Mouse (Mus musculus) frontal cortex, postnatal 10 days (tissue): ENCODE measurements at regions not wholly inside any gene's neighbourhood (a gene's known extent, or its start where the extent isn't known, plus 50 kb on each side); places are given as distances from the start of the nearest gene placed in this dataset.

Experiments used
- DNase-seq, 2 experiments: peaks; one replicate each; pipeline ENCODE4 v3.0.0; 2022; ENCODE audit warnings: low spot score in 2 of 2, mixed read lengths in 1 of 2

DNA sequence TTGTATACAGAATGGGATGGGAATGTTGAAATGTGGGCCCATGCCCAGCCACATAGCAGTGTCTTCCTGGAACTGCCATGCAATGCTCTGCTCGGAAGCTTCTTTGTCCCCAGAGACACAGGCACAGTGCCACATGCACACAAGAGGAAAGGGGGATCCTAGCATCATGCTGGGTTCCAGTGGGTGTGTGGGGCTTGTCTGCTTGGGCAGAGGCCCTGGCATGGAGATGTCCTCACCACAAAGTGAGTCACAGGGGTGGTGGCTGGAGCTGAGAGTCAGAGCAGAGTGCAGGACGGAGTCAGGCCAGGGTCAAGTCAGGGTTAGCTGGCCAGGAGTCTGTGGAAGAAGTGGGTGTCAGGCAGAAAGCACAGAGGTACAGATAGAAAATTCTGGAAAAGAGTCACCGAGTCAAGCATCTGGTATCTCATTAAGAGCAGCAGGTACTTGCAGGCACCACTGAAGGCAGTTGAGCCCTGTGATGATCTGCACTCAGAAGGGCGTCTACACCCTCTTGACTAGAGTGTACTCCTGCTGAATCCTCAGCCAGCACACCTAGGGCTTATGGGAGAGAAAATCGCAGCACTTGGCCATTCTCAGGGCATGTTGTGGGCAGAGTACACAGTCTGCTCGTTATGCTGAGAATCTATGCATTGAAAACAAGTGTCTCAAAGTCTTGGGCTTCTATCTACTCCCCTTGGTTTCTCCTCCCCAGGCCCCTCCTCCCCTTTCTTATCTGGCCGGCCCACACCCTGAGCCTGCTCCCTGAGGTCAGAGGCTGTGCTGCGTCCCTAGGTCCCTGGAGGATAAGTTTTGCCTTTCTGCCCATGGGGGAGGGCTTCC lies 85.3 kb downstream of the Ackr3 start:
- no peak for DNase-seq

DNA sequence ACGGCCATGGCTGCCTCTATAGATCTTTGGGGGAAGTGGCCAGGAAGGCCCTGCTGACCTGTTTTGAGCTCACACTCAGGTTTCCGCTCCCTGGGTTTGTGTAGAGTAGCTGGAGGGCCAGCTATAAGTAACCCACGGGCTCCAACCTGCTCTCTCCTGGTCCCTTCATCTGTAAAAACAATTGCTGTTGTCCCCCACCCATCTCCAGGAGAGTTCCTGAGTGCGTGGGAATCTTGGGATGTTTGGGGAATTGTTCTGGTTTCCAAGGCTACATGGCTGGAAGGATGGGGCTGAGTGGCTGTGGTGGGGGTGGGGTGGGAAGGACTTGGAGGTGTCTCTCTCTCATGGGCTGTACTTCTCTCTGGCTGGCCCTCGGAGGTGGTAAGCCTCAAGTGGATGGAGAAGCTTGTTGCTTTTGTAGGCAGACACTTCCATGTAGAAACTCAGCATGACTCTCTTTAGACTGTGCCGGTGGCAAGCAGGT lies 86.0 kb downstream of the Ackr3 start:
- DNase-seq: no peak

DNA sequence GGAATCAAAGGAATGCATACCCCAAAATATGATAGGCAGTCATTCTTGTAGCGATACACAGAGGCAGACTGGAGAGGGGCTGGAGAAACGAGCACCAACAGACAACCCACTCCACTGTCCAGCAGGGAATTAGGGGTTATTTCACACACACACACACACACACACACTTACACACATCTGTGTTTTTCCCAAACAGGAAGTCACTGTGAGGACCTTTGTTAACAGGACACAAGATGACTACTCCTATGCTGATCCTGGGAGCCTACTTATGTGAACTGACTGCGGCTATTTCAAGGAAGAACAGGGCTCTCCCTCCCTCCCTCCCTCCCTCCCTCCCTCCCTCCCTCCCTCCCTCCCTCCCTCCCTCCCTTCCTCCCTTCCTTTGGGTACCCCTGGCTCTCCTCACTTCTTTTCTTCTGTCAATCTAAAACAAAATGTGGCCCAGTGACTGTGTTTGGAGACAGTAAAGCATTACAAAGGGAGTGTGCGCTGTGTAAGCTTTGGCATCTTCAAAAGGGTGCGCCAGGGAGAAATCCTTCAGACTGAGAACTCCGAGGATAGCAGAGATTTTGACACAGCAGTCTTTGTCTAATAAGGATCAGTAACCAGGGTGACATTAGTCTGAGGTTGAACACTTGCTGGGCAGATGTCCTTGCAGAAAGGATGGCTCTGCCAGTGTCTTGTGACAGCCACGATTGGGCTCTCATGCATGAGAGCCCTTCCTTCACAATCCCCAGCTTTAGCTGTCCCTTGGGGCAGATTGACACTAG lies 86.8 kb downstream of the Ackr3 start:
- no peak for DNase-seq

DNA sequence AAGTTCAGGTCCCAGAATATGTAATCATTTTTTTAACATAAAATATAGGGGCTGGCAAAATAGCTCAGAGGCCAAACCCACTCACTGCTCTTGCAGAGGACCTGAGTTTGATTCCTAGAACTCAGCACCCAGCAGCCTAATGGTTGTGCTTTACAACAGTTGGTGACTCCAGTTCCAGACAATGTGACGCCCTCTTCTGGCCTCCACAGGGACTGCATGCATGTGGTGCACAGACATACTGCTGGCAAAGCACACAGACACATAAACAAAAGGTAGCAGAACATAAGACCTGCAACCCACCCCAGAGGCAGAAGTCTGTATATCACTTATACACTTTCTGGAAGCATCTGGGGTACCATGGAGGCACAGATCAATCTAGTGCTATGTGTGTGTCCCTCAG lies 87.5 kb downstream of the Ackr3 start:
- DNase-seq: no peak

DNA sequence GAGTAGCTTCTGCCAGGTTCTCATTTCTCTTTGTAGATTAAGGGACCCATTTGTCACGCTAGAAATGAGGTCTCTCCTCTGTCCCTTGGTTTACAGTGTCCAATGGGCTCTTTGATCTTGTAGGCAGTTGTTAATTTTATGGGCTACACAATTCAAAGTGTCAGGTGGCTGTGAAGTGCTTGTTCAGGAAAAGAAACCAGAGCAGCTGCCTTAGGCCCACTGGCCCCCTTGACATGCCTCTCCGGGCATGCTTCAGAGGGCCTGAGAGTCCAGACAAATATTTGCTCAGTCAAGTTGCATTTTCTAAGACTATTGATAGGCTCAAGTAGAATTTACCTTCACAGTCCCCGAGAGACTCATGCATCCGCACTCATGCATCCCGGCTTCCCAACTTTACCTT lies 94.0 kb downstream of the Ackr3 start:
- no peak for DNase-seq

DNA sequence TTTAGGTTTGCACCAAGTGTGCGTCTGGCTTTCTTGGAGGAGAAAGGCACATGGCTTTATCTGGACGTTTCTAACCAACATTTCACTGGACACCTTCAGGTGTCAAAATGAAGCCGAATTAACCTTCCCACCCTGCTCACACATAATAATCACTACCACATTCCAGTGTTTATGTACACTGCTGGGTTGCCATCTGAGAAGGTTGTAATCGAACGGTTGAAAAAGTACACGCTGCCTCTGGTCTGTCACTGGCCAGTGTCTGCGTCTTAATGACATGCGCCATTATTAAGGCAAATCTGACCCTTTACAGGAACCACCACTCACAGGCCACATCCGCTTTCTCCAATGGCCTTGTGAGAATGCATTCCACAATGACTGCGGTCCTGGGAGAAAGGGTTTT lies 96.4 kb downstream of the Ackr3 start:
- no peak for DNase-seq

DNA sequence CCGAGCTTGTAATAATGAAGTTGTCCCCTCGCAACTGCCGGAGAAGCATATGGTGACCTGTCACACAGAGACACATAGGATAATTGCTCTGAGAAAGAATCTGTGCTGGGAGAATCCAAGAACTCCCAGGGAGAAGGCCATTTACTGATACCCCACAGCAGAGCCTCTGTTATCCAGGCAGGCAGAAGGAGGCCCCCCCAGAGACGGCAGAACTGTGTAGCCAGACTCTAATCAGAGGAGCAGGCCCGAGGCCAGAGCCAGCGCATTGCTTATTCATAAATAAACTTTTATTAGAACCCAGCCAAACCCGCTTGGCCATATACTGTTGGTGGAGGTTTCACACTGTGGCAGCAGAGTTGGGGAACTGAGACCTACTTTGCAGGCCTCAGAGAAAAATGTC lies 100.6 kb downstream of the Ackr3 start:
- no peak for DNase-seq

DNA sequence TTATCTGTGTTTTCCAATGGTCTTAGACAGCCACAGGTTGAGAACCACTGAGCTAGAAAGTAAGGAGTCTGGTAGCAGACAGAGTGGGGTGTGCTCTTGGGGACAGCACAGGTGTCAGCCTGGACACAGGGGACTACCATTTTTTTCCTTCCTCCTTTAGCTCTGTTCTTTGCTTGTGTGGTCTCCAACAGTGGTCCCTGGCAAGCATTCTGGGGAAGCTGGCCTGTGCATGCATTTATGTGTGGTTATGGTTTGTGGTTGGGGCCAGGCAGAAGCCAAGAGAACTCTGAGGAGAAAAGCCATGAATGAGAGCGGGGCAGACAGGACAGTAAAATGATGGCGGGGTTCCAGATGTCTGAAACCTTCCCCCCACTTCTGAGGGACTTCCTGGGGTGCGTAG lies 107.2 kb downstream of the Ackr3 start:
- DNase-seq: no peak

DNA sequence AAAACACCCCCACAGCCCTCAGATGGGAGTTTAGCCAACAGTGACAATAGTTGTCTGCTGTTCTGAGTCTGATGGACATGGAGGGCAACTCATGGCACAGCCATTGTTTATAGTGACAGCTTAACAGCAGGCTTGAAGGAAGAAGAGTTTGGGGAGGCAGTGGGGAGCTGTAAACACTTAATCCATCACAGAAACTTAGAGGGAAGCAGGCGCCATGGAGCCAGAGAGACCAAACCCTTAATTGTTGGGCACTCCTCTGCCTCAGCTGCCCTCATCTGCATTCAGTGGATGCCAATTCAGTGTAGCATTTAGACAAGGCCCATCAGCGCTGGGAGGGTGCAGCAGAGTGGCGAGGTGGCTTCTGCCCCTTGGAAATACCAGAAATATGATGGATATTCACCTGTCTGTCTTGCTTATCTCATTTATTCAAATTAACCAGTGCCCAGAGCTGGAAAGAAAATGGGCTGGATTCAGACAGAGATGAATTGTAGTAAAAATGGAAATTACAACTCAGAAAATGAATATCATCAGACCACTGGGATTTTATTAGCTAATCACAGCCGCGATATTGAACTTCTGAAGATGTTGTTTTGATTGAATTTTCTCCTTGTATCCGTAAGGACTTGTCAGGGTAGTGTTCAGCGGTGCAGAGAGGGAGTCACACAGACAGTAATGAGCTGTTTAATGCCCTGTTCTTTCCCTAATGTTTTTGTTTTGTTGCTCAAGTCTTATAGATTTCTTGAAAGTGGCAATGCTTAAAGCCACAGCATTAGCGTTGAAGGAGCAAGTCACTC lies 108.1 kb downstream of the Ackr3 start:
- DNase-seq: no peak

DNA sequence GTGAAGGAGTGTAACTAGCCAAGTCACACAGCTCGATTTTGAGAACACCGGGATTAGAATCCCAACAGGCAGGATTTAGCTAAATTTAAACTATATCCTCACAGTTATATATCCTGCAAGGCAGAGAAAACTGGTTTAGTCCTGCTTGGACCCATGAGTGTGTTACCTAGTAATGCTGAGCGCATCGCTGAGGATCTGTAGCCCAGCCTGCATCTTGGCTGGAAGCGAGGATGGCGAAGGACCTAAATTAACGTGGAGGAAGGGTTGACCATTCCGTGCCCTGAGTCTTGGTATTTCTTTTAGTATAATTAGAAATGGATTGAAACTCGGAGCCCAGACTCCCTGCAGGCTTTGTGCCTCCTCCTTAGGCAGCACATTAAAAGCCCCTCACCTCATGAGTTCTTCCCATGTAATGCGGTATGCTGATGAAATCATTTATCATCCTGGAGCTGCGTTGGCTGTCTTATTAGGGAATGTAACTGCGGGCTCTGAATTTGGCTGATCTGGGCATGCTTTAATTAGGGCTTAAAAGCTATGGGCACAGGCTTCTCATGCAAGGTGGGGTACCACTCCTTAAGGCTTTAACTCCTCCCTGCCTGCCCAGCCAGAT lies 110.1 kb downstream of the Ackr3 start:
- DNase-seq: no peak

DNA sequence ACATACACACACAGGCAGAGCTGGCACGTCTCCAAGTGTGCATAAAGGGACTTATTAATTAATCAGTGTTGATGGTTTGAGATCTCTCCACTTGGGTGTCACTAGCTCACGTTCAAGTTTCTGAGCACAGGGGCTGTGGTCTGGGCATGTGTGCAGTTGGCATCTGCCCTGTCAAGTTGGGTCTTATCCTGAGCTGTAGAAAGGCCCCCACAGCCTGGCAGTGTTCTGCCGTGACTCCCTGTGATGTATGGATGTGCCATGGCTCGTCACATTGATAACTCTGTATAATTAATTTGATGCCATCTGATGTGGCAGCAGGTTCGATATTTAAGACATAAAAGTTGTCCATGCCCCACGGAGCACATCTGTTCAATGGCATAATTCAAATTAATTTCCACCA lies 114.1 kb downstream of the Ackr3 start:
- no peak for DNase-seq

DNA sequence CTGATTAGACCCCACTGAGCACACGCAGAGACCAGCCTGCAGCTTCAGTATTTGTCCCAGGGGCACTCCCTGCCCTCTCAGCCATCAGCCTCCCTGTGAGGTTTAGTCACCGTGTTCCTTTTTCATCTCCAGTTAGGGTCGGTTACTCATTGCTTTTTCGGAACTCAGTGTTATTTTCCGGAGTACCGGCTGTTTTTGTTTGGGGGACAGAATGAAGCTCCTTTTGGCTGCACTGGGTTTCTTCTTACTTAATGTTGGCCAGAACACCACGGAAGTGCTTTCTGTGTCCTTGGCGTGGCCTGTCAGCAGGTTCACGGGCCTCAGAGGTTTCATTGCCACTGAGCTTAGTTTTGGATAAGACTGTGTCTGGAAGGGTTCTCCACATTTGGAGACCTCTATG lies 114.7 kb downstream of the Ackr3 start:
- DNase-seq: no peak

DNA sequence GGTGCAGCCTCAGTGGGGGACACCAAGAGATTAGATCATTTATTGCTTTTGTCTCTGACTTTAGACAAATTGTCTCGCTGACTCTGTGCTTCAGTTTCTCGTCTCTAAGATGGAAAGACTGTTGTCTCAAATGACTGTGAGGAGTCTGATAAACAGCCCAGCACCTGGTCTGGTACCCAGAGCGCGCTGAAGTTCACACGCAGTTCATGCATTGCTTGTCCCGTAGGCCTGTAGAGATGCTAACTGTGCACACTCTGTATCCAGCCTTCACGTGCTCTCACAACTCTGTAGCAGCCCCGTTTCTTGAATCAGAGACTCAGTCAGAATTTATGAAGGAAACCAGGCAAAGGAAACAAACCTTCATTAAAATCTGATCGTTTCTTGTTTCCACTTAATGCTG lies 116.7 kb downstream of the Ackr3 start:
- DNase-seq: no peak

DNA sequence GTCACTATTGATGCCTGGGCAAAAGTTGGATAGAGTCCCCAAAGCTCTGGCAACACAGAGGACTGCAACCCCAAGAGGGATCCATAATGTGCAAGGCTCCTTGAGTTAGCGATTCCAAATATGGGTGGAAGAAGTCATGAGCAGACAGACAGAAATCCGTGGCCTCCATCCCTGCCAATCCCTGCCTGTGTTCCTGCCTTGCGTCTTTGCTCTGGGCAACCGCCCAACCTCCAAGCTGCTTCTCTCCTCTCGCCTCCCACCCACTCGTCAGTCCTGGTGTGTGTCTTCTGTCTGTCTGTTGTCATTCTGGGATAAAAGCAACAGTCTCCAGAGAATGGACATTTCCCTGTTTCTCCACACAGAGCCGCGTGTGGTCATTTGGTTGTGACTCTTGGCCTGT lies 117.7 kb downstream of the Ackr3 start:
- no peak for DNase-seq

DNA sequence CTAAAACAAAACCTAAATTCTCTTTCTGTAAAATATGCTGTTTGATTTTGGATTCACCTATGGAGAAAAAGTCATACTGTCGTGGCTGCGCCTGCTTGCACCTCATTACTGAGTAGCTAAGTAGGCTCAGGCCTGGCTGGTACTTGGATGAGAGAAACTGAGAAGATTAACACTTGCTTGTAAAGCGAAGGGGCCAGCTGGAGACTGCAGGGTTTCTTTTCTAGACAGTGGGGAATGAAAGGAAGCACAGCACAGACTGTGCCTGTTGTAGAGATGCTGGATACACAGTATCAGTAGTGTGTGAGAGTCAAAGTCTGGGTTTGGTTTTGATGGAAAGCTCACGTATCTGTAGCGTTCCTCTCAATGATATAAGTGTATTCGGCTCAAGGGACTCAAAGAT lies 123.5 kb downstream of the Ackr3 start:
- DNase-seq: no peak

DNA sequence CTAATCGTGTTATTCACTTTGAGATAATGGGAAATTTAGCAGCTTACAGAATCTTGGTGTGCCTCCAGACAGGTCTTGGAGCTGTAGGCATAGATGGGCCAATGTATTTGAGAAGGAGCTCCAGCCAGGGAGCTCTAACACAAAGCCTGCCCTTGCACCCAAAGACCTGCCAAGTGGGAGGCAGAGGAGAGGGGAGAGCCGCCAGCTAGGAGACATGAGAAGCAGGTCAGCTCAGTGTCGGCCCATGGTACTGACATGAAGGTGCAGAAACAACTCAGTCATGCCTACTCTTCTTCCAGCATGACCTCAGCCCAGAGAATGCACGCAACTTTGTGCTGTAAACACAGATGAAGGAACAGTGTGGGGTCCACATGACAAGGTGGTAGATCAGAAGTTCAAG lies 128.8 kb downstream of the Ackr3 start:
- DNase-seq: no peak

DNA sequence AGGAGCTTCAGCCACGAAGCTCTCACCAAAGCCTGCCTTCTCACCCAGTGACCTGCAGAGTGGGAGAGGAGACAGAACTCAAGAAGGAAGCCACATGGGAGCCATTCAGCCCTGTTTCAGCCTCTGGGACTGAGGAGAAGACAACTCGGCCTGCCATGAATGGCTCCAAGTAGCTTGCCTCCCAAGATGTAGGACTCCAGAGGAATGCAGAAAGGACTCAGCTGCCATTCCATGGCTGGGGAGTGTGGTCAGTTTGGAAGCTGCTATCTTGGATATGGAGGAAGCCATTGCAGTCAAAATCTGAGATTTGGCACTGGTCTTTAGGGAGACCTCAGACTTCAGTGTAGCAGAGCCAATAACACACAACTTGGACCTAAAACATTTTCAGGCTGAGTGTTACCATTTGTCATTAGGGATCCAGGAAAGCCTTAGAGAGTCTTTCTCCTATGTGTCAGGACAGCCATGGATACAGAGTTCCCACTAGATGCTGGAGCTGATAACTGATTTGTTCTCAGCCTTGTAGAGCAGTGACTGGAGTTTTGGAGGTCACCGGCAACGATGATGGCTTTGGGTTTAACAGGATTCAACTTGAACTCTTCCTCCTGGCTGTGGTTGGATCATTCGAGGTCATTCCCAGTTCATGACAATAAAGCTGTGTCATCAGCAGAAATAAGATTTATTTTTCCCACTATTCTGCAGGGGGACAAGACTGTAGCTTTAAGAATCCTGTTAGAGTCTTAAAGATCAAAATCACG lies 130.1 kb downstream of the Ackr3 start:
- no peak for DNase-seq

DNA sequence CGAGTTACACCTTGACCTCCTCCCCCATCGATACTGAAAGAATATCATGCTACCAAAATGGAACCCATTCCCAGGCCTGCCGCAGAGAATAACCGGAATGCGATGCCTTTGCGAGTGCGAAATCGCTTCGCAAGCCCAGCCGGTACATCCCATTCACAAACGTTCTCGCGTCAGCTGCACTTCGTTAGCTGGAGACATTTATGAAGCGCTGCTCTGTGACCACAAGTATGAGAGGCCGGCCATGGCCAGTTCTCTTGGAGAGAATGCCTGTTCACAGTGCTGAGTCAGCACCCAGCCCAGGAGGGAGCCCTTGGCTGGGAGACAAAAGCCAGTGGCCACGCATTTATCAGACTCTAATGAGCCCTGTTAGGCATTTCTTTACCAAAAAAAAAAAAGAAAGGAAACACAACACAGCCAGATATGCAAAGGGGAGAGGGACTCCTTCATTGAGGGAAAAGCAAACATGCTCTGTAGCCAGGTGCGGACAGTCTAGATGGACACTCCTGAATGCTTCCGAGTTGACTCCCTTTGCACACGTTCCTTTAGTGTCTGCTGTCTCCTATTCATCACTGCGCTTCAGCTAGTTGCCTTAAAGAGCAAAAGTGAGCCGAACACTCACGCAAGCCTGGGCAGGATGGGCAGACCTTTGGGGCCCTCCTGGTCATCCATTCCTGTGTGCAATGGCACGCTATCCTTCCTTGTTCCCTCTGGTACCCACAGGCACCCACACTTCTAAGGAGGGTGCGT lies 131.4 kb downstream of the Ackr3 start:
- no peak for DNase-seq

DNA sequence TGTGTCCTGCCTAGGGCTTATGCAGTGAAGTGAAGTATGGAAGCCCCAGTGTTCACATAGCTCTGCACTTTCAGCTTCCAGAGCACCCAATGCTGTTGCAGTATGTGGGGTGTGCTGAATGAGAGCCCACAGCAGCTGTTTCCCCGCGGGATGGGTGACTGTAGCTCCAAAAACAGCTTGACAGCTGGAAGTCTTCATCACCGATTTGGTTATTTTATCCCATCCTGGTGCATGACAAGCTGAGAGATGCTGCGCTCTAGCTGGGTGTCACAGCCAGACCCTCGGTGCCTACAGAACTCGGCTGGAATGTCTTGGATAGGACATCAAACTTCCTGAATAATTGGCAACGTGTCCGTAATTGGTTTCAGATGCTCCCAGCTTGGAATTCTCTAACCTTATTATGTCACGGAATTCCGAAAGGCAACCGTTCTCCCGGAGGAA lies 134.1 kb downstream of the Ackr3 start:
- DNase-seq: no peak

DNA sequence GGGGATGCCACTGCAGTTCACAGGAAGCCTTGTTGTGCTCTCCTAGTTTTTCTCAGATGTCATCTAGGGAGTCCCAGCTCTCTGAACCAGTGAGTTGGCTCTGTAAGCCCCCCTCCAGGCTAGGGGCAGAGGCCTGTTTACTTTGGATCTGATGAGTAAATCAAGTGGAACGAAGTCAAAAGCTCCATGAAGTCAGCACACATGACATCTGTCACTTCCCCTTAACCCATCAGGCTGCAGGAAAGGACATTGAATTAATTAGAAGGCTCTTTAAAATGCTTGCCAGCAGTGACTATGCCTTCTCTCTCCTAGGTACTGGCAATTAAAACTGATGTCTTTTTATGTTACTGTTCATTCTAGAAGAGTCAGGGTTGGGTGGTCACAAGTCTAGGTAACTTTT lies 138.6 kb downstream of the Ackr3 start:
- DNase-seq: no peak
